Mouse (Mus musculus): ENCODE measurements around the gene Tas2r114.

Tas2r114 gene

DNA sequence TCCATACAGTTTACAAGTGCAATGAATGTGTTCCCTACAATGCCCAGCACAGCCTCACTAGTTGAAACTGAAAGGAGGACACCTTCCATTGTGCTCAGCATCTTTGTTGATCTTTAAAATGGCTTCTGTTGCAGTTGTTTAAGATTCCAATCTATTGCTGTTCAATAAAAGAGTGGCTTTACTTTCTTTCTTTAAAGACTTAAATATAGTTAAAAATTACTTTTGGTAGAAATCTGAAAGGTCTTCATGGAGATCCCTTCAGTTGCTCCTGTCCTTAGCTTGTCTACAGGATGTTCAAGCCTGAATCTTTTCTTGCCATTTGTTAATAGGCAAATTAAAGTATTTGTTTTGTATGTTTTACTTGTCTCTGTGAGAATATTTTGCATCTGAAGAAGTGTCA, at the start of gene Tas2r114:
Tas2r114 (minus strand) TSS at position 101 of the 400 bp plus-strand sequence.
- DNase-seq (ENCODE audit: low read depth, low spot score), result no peak

GRCm38 (mm10) chr6:131712803-131713202, 22.9 kb upstream of the Tas2r114 start:
- DNase-seq (ENCODE audit: low read depth, low spot score), result no peak

DNA sequence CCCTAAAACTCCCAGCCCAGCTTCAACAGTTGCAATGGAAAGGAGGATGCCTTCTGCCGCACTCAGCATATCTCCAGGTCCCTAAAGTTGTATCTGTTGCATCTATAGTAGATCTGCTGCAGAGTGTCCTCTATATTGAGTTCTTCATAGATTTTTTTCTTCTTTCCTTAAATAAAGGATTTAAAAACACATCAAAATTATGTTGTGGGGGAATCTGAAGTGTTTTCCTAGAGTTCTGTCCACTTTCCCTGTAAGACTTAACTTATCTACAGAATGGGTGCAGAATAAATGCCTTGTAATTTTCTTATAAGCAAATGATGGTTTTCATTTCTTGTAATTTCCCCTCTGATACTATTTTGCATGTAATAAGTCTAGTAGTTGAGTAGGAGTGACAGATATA, 2.5 kb downstream of the Tas2r114 start, which contains the start of gene Tas2r105:
Tas2r105 (minus strand) TSS at position 101 of the 400 bp plus-strand sequence.
- DNase-seq (ENCODE audit: low read depth, low spot score), result no peak

- DNase-seq (ENCODE audit: low read depth, low spot score), result no peak
Measured at GRCm38 (mm10) chr6:131685644-131686043, 4.2 kb downstream of the Tas2r114 start, which contains the start of gene Tas2r104. TSS of gene Tas2r104 (minus strand) at chr6:131685744.

GRCm38 (mm10) chr6:131678786-131679185, 11.1 kb downstream of the Tas2r114 start, which contains the start of gene Tas2r106:
TSS of gene Tas2r106 (minus strand) at chr6:131678886.
- DNase-seq (ENCODE audit: low read depth, low spot score), result no peak

DNA sequence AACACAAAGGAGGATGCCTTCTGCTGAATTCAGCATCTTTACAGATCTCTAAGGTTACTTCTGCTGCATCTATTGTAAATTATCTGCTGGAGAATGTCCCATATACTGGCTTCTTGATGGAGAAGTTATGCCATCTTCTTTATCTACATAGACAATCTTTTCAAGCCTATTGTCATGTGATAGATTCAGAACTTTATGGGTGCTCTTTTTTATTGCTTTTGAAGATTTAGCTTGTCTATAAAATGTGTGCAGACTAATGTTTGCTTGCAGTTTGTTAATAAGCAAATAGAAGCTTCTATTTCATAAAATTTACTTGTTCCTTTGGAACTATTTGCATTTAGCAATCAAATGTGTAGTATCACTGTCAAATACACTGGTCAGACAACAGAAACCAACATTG, 29.8 kb downstream of the Tas2r114 start, which contains the start of gene Tas2r107:
Tas2r107 (minus strand) TSS at position 101 of the 400 bp plus-strand sequence.
- DNase-seq (ENCODE audit: low read depth, low spot score), result no peak

Measured in CD4-positive, CD25-positive, alpha-beta regulatory T cell, adult 2 months (primary cell).